Mouse (Mus musculus): ENCODE measurements around the gene Lcn3. TPM values are rescaled to one million over a fixed set of nuclear protein-coding genes. Genes with fewer than 3 reads are reported as not detected.

The Lcn3 gene
- polyA plus RNA-seq, 1 experiment, result not detected

DNA sequence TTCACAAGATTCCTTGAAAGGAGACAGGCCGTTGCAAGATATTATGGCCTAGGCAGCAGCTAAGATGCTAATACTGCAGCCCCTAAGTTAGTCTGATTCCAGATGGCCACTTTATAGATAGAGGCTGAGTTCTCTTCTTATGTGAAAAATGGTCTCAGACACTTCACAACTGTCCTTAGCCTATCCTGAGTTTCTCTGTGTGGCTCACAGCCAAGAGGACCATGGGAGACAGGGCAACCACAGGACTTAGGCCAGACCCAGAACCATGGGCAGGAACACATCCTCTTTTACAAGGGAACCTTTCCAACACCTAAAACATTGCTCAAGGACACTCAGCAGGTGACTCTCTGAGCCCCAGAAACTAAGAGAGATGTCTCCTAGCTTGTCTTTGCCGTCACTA is 8.1 kb downstream of the Lcn3 start:
- no peak overlapping the region for H3K27ac ChIP-seq (ENCODE audit: control insufficient read depth, insufficient read depth, low read depth, low read length, poor library complexity)
- no peaks in the 10 kb centered on the region for H3K4me1 ChIP-seq (ENCODE audit: control insufficient read depth, insufficient read depth, low read length)
- H3K4me3 ChIP-seq (replicated peaks; ENCODE audit: control insufficient read depth, low read depth, low read length), result no peak overlapping the region
- no peak for TF ChIP-seq POLR2A (IDR thresholded peaks at IDR 0.05; ENCODE audit: borderline replicate concordance, control insufficient read depth, low read depth, low read length)
- no peak for TF ChIP-seq CTCF (IDR thresholded peaks at IDR 0.05; ENCODE audit: control insufficient read depth, insufficient read depth, low read length)
- WGBS, result 77% methylated on average over 2 of the region's 2 CpGs

DNA sequence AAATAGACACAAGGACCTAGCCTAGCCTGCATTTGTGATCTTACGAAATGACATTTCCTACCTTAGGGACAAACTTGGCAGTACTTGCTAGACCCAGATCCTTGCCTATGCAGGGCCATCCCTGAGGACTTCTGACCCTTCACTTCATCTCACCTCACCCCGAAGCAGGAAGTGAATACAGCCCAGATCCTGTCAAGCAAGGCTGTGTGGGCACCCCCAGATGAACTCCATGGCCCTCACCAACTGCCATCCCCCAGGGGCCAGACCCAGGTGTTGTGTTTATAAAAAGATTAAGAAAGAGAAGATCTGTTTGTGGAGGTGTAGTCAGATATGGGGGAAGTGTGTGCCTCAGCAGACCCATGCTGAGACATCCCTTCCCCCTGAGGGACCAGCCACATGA is 9.3 kb downstream of the Lcn3 start:
- WGBS, result 52% methylated on average over 2 of the region's 2 CpGs
- Histone ChIP-seq H3K4me1 (ENCODE audit: control insufficient read depth, insufficient read depth, low read length) (no peaks in the 10 kb centered on the region), H3K4me3 (replicated peaks; ENCODE audit: control insufficient read depth, low read depth, low read length) (no peak overlapping the region), H3K27ac (ENCODE audit: control insufficient read depth, insufficient read depth, low read depth, low read length, poor library complexity) (no peak overlapping the region)
- no peak for TF ChIP-seq CTCF (IDR thresholded peaks at IDR 0.05; ENCODE audit: control insufficient read depth, insufficient read depth, low read length)
- TF ChIP-seq POLR2A (IDR thresholded peaks at IDR 0.05; ENCODE audit: borderline replicate concordance, control insufficient read depth, low read depth, low read length), result no peak

DNA sequence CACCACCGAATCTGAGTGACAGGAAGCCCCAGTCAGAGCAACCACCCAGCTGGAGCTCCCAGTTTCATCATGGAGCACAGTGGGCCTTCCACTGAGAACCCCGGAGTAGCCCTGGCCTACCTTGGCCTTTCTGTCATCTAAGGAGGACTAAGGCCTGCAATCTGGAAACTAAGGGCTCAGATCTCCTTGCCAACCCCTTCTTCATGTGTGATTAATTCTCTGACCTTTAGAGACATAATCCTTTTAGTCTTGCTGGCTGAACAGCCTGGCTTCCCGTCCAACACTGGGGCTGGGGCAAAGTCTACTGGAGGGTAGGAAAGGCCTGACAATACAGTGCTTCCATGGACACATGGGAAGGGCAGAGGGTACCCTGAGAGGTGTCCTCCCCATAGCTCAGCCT is 10.6 kb downstream of the Lcn3 start:
- H3K27ac ChIP-seq (ENCODE audit: control insufficient read depth, insufficient read depth, low read depth, low read length, poor library complexity), result no peak overlapping the region
- H3K4me3 ChIP-seq (replicated peaks; ENCODE audit: control insufficient read depth, low read depth, low read length), result no peak overlapping the region
- TF ChIP-seq CTCF (IDR thresholded peaks at IDR 0.05; ENCODE audit: control insufficient read depth, insufficient read depth, low read length), result no peak
- no peak for TF ChIP-seq POLR2A (IDR thresholded peaks at IDR 0.05; ENCODE audit: borderline replicate concordance, control insufficient read depth, low read depth, low read length)
- 62% methylated on average over 3 of the region's 3 CpGs for WGBS
- H3K4me1 ChIP-seq (ENCODE audit: control insufficient read depth, insufficient read depth, low read length), result no peaks in the 10 kb centered on the region

DNA sequence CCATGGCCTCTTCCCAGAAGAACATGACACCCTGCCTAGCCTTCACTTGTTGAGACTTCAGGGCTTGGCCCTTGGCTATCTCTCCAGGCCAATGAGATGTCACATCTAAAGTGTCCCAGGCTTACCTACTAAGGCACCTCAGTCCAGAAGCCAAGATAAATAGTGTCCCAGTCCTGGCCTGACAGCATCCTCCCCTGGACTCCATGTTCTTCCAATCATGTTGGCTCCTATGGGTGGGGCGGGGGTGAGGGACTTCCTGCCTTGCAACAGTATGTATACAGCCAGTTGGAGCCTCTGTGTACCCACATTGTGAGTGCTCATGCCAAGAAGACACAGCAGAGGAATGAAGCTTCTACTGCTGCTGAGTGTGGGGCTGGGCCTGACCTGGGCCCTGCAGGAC is 11.3 kb downstream of the Lcn3 start, which contains the start of gene Lcn11:
Gene Lcn11, plus strand, starts transcription at position 301 of the 400 bp plus-strand sequence.
- TF ChIP-seq CTCF (IDR thresholded peaks at IDR 0.05; ENCODE audit: control insufficient read depth, insufficient read depth, low read length) (no peak), POLR2A (IDR thresholded peaks at IDR 0.05; ENCODE audit: borderline replicate concordance, control insufficient read depth, low read depth, low read length) (no peak)
- H3K4me3 ChIP-seq (replicated peaks; ENCODE audit: control insufficient read depth, low read depth, low read length), result no peak within 1 kb of the TSS
- no peak within 1 kb of the TSS for H3K27ac ChIP-seq (ENCODE audit: control insufficient read depth, insufficient read depth, low read depth, low read length, poor library complexity)
- WGBS, result 80% methylated on average over 1 of the region's 1 CpGs
- H3K4me1 ChIP-seq (ENCODE audit: control insufficient read depth, insufficient read depth, low read length), result no peaks in the 10 kb centered on the region

DNA sequence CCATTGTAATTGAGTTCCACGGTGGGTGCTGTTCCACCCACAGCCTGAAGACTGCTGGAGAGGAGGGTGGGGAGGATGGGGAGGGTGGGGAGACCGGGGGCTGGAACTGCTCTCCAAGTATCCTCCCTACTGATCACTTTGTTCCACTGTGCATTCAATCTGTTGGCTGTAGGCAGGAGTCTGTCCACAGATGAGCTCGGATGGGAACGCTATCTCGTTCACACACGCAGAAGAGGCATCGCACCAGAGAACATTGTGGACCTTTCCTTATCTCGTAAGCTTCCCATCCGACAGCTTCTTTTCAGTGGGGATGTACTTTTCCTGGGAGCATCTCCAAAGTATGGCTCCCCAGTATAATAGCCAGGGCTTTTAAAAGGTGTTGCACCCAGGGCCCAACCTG is 13.7 kb downstream of the Lcn3 start:
- TF ChIP-seq CTCF (IDR thresholded peaks at IDR 0.05; ENCODE audit: control insufficient read depth, insufficient read depth, low read length) (no peak), POLR2A (IDR thresholded peaks at IDR 0.05; ENCODE audit: borderline replicate concordance, control insufficient read depth, low read depth, low read length) (no peak)
- H3K4me1 ChIP-seq (ENCODE audit: control insufficient read depth, insufficient read depth, low read length), result no peaks in the 10 kb centered on the region
- H3K4me3 ChIP-seq (replicated peaks; ENCODE audit: control insufficient read depth, low read depth, low read length), result no peak overlapping the region
- no peak overlapping the region for H3K27ac ChIP-seq (ENCODE audit: control insufficient read depth, insufficient read depth, low read depth, low read length, poor library complexity)
- 81% methylated on average over 9 of the region's 9 CpGs for WGBS

DNA sequence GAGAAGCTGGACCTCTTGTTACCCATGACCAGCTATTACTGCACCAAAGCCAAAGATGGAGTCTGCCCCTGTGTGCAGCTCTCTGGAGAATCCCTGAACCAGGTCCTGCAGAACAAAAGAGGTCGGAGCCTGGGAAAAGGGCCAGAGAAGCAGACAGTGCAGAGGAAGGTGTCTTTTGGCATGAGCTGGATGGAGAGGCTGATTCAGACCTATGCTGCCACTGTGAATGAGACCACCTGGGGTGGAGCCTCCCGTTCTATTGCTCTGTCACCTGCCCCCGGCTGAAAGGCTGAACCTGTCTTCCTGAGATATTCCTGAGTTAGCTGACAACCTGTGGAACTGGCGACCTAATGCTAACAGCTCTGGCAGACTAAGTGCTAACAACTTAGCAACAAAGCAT is 15.6 kb downstream of the Lcn3 start:
- TF ChIP-seq POLR2A (IDR thresholded peaks at IDR 0.05; ENCODE audit: borderline replicate concordance, control insufficient read depth, low read depth, low read length), result no peak
- TF ChIP-seq CTCF (IDR thresholded peaks at IDR 0.05; ENCODE audit: control insufficient read depth, insufficient read depth, low read length), result no peak
- Histone ChIP-seq H3K27ac (ENCODE audit: control insufficient read depth, insufficient read depth, low read depth, low read length, poor library complexity) (no peak overlapping the region), H3K4me1 (ENCODE audit: control insufficient read depth, insufficient read depth, low read length) (no peaks in the 10 kb centered on the region), H3K4me3 (replicated peaks; ENCODE audit: control insufficient read depth, low read depth, low read length) (no peak overlapping the region)
- 49% methylated on average over 4 of the region's 4 CpGs for WGBS

DNA sequence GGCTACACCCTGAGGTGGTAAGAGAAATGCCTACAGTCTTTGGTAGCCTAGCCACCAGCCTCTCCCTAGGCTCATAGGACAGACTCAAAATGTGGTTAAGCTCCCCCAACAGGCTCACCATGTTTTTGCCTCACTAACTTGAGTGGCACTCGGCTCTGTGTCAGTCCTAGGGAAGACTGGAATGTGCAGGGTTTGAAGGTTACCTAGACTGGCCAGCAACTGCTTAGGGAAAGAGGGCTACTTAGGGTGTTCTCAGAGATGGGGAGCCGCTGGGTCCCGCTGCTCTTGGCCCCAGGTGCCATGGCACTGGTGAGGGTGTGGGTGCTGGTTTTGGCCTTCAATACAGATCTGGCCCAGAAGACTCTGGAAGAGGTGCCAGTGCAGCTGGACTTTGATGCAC is 16.6 kb downstream of the Lcn3 start, which contains the start of gene Gm13539:
Gene Gm13539, plus strand, starts transcription at position 301 of the 400 bp plus-strand sequence.
- Histone ChIP-seq H3K4me1 (ENCODE audit: control insufficient read depth, insufficient read depth, low read length) (no peaks in the 10 kb centered on the region), H3K27ac (ENCODE audit: control insufficient read depth, insufficient read depth, low read depth, low read length, poor library complexity) (no peak within 1 kb of the TSS), H3K4me3 (replicated peaks; ENCODE audit: control insufficient read depth, low read depth, low read length) (no peak within 1 kb of the TSS)
- TF ChIP-seq CTCF (IDR thresholded peaks at IDR 0.05; ENCODE audit: control insufficient read depth, insufficient read depth, low read length), result no peak
- TF ChIP-seq POLR2A (IDR thresholded peaks at IDR 0.05; ENCODE audit: borderline replicate concordance, control insufficient read depth, low read depth, low read length), result no peak
- 77% methylated on average over 3 of the region's 3 CpGs for WGBS

DNA sequence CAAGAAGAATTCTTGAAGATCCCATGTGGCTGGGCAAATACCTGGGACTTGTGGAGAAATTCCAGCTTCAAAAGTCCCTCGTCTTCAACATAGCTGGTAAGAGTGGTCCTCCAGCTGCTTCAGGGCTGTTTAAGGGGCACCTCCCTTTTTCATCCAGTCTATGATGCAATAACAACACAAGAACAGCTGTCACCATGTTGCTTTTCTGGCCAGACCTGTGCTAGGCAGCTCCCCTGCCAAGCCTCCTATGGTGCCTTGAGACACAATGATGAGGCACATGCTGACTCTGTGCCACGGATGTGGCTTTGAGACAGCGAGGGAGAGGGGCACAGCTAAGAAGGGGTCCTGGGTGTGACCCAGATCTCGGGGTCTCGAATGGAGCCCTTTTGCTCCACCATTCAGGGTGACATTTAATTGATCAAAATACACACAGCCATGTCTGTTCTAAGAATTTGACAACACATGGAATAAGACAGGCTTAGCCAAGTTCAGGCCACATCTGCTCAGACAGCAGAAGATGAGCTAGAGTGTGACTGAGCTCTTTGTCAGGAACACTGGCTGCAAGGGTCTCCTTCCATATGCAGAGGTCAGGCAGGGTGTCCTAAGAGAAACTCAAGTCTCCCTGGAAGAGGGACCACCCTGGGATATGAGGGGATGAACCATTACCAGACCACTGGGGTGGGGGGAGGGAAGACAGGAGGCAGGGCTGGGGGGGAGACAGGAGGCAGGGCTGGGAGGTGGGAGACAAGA is 20.4 kb downstream of the Lcn3 start:
- WGBS, result 68% methylated on average over 5 of the region's 5 CpGs
- H3K27ac ChIP-seq (ENCODE audit: control insufficient read depth, insufficient read depth, low read depth, low read length, poor library complexity), result no peak overlapping the region
- no peaks in the 10 kb centered on the region for H3K4me1 ChIP-seq (ENCODE audit: control insufficient read depth, insufficient read depth, low read length)
- no peak overlapping the region for H3K4me3 ChIP-seq (replicated peaks; ENCODE audit: control insufficient read depth, low read depth, low read length)
- TF ChIP-seq POLR2A (IDR thresholded peaks at IDR 0.05; ENCODE audit: borderline replicate concordance, control insufficient read depth, low read depth, low read length) (no peak), CTCF (IDR thresholded peaks at IDR 0.05; ENCODE audit: control insufficient read depth, insufficient read depth, low read length) (no peak)
